Mouse (Mus musculus): ENCODE results near the gene Vps39.

The Vps39 gene

DNA sequence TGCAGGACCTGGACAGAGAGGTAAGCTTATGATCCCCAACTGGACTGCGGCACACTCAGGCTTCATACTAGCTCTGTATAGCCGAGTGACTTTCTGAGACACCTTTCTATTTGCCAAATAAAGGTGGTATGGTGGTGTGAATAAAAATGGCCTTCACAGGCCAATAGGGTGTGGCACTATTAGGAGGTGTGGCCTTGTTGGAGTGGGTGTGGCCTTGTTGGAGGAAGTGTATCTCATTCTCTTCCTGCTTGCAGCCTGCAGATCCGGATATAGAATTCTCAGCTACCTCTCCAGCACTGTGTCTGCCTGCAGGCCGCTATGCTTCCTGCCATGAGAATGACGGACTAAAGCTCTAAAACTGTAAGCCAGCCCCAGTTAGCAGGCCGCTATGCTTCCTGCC lies 51.9 kb downstream of the Vps39 start:
- no peak for DNase-seq (ENCODE audit: extremely low read depth, low read depth, low spot score)

DNA sequence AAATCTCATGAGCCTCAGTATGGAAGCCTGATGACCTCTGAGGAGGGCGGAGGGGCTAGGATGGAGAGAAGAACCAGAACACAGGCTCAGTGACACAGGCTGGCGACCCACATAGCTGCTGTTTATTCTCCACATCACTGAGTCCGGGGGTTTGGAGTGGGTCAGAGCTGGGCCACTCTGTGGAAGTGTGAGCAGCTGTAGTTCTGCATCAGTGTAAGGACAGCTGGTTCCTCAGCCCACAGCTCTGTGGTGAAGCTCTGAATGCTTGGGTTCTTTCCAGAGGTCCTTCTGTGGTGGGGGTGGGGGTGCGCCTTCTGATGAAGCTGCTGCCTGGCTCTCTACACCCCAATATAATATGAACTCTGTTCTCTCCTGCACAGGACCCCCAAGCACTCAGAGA lies 53.1 kb downstream of the Vps39 start:
- DNase-seq (ENCODE audit: extremely low read depth, low read depth, low spot score): no peak

DNA sequence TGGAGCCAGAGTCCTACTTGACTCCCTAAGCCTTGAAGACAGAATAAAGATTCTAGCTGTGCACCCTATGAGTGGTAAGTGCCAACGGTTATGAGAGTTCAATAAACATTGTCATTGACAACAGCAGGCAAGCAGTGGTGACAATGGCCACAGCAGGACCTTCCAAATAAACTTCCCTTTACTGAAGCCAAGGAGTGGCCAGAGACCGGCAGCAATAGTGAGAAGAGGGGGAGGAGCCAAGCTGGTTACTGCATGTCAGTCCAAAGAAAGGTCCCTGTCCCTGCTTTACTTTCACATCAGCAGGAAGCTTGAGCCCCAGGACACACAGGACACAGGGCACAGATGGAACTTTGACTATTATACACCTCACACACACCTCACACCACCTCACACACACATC lies 56.8 kb downstream of the Vps39 start:
- no peak for DNase-seq (ENCODE audit: extremely low read depth, low read depth, low spot score)

DNA sequence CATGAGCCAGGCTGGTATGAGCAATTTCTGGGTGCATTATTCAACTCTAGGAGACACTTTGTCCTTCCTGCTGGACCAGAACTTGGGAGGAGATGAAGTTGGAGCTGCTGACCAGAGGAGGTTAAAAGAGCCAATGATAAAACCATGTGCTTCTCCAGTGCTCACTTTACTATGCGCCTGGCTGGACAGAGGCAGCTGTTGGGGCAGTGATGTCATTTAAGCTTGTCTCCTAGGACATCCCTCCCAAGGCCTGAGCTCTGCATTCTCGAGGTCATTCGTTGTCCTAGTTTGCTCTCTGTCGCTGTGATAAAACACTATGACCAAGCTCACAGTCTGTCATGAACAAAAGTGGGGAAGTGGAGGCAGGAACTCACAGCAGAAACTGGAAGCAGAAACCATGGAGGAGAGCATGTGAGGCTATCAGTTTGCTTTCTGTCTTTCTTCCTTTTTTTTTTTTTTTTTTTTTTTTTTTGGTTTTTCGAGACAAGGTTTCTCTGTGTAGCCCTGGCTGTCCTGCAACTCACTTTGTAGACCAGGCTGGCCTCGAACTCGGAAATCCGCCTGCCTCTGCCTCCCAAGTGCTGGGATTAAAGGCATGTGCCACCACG lies 61.4 kb downstream of the Vps39 start:
- DNase-seq (ENCODE audit: extremely low read depth, low read depth, low spot score): no peak

DNA sequence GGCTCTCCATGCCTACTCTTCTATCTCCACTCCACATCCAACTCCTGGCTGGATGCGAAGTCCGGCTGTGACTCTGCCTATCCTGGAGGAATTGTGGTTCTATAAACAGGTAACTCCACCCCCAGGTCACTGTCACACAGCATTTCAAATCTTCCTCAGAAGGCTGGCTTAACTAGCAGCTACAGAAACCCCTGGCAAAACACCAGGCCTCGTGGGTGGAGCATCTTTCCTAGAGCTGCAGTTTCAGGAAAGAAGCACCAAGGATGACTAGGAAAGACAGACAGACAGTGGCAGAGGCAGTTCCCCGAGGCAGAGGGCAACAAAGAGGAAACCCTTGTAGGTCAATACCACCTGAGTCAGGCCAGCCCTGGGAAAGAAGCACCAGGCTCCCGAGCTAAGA lies 63.9 kb downstream of the Vps39 start, which contains the start of gene Pla2g4d:
Gene Pla2g4d, minus strand, starts transcription at position 203 of the 400 bp plus-strand sequence.
- no peak for DNase-seq (ENCODE audit: extremely low read depth, low read depth, low spot score)

DNA sequence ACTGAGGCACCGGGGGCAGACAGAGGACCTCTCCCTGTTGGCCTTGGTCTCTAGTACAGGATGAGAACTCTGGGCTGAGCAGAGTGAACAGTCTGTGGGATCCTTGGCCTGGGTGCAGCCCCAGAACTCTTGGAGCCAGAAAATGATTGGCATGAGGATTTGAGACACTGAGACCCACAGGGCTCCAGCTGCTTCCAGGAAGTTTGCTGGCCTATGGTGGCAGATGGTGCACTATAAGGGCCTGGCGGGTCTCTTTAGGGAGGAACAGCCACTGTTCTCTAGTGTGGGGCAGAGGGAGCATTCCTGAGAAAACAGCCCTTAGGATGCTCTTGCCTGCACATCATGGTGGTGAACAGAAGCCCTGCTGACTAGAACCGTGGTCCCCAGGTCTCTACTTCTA lies 64.5 kb downstream of the Vps39 start:
- DNase-seq (ENCODE audit: extremely low read depth, low read depth, low spot score): no peak

DNA sequence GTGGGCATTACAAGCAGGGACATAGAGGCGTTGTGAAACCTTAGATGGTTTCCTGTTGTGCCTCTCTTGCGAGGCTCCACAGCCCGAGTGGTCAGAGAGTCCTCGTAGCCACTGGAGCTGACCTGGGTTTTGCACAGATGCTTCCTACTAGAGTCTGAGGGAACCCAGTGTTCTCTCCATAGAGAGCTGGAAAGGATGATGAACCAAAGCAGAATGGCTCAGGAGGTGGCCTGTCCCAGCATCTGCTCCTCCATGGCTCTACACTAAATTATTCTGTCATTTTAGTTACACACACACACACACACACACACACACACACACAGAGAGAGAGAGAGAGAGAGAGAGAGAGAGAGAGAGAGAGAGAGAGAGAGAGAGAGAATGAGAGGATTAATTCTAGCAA lies 67.3 kb downstream of the Vps39 start:
- DNase-seq (ENCODE audit: extremely low read depth, low read depth, low spot score): no peak

DNA sequence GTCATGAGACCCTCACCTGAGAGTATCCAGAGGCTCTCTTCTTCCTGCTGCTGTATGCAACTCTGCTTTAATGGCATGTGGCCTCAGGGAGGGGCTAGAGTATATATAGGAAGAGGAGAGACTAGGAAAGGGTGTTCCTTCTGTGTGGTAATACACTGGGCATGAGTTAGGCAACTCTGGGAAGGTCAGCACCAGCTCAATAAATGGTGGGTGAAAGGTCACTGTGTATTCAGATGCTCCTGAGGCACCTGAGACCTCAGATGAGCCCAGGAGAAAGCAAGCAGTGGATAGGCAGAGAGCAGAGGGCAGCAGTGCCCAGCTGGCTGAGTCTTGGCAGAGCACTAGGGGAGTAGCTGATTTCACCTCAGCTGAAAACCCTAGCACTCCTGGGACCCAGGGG lies 68.2 kb downstream of the Vps39 start:
- DNase-seq (ENCODE audit: extremely low read depth, low read depth, low spot score): peak; percentile 34

DNA sequence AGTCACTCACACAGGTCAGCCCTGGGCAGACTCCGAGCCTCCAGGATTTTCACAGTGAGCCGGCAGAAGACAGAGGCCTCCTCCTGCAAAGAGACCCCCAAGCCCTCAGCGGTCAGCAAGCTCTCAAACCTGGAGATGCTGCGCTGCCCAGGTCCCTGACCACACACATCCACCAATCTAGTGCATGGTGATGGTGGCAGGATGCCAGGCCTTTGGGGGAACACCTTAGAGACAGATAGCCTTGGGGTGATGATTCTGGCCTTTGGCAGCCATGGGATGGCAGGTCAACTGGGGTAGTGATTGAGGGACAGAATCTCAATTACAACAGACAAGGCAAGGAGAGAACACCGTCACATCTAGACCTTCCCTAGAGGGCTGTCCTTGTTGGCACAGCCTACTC lies 68.8 kb downstream of the Vps39 start:
- no peak for DNase-seq (ENCODE audit: extremely low read depth, low read depth, low spot score)

DNA sequence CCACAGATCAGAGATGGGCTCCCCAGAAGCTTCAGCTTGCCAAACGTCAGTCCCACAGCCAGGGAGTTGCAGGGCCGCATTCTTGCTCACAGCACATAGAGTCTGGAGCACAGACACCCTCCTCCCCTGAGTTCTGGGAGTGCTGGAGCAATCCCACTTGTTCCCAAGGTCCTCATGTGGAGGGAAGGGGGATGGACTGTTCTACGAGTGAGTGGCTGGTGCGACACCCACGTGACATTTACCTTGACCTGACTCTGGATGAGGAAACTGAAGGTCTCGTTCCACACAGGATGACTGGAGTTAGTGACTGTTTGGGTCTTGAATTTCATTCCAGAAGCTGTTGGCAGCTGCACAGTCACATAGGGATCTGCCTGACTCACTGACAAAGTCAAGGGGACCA lies 69.4 kb downstream of the Vps39 start:
- peak; percentile 36 for DNase-seq (ENCODE audit: extremely low read depth, low read depth, low spot score)

DNA sequence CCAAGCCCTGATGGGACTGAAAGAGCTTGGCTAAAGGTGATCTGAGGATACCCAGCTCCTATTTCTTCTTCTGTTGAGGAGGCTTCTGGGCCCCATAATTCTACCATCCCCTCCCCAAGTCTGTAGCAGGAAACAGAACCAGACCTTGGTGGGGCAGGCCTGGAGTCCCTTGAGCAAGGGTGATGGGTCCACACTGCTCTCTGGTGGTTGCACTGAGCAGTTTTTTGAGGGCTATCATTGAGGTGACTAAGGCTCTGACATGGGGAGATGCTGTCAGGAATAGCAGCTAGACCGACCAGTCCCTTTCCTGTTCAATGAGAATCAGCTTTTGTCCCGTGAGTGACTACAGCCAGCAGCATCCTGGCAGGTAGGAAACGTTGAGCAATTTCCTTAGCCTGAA lies 71.7 kb downstream of the Vps39 start:
- DNase-seq (ENCODE audit: extremely low read depth, low read depth, low spot score): no peak

DNA sequence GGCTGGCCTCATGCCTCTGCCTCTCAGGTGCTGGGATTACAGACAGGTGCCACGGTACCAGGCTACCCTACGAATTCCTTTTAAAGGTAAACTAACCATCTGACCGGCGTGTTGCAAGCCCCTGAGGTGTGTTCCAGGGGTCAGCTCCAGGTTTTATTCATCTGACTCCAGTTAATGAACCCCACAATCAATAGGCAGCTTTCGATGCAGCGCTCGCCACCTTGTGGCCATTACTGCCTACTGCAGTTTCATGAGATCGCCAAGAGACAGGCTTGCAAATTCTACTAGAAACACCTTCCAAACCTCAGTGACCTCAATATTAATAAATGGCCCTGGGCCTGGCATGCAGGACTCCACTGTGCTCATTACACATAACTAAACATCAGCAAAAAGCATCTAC lies 73.0 kb downstream of the Vps39 start:
- DNase-seq (ENCODE audit: extremely low read depth, low read depth, low spot score): no peak

DNA sequence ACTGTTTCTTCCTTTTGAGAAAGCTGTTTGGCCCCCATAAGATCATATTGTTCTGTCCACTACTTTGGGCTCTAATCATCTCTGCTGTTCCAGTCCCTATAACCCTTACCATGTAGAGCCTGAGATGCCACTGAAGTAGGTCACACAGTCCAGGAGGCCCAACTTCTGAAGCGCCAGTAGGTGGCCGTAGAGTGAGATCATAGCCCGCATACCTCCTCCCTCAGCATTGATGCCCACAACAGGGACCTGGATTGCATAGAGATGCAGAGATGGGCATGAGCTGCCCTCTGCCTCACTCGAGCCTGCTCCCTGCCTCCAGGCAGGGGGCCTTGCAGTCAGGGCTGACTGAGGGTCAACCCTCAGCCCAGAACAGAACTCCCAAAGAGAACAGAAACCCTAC lies 76.0 kb downstream of the Vps39 start:
- DNase-seq (ENCODE audit: extremely low read depth, low read depth, low spot score): no peak

DNA sequence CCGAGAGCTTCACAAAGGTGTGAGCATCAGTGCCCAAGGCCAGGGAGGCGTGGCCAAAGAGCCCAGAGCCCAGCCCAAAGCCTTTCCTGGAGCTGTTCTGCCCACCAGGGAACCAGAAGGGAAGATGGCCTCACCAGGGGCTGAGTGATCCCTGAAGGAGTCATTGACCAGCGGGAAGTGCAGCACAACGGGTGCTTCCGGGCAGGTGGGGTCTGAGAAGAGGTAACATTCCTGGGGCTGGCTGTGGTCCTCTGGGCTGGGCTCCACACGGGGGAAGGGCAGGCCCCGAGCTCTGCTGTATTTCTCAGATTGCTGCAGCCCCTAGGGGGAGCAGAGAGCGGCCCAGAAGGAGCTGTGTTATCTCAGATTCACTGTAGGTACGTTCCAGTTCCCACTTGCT lies 84.3 kb downstream of the Vps39 start:
- DNase-seq (ENCODE audit: extremely low read depth, low read depth, low spot score): no peak
